Mouse (Mus musculus): ENCODE measurements around the gene C1qa.

DNA sequence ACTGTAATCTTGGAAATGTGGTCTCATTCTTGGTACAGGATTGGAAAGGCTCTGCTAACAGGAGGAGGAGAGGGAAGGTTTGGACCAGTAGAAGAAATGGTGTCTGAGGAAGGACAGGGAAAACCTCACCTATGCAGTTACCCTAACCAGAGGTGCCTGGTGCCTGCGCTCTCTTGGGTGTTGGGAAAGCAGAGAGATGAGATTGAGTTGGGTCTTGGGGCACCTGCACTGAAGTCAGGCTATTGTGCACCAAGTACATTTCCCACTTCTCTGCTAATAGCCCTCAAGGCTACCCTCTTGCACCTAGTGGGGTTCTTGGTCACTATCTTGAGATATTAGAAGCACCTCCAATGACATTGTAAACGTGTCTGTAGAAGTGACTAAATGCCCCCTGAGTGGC, 36.2 kb downstream of the C1qa start:
- TF ChIP-seq POLR2A (IDR thresholded peaks at IDR 0.05; ENCODE audit: borderline replicate concordance, low read depth, low read length) (no peak), CTCF (IDR thresholded peaks at IDR 0.05; ENCODE audit: low read depth, low read length) (no peak)

All from bone marrow macrophage, adult 2 months (primary cell).